Mouse (Mus musculus) liver, adult 2 months (tissue): ENCODE data around the gene Qtrt2. TPM values are rescaled to one million over a fixed set of nuclear protein-coding genes. Genes with fewer than 3 reads are reported as not detected.

Experiments used
- DNase-seq: peaks from one replicate; pipeline ENCODE4 v3.0.0-alpha.2; 2011; ENCODE audit warnings: low read depth, low spot score; ENCODE audit errors: extremely low read depth
- H3K27ac ChIP-seq: fragments of 200-500 bp; replicated peaks from 2 replicates; pipeline ENCODE4 v1.5.1; 2012; ENCODE audit warnings: low read depth, mild to moderate bottlenecking, control low read depth, inconsistent platforms, low read length; ENCODE audit not compliant: insufficient read depth
- H3K27me3 ChIP-seq: fragments of 200-500 bp; 2 replicates; pipeline ENCODE4 v1.6.1; 2012; ENCODE audit warnings: mild to moderate bottlenecking, moderate library complexity, low read length, inconsistent platforms; ENCODE audit not compliant: control insufficient read depth, insufficient read depth
- H3K36me3 ChIP-seq: fragments of 200-500 bp; 2 replicates; pipeline ENCODE4 v1.6.1; 2012; ENCODE audit warnings: low read length, inconsistent platforms; ENCODE audit not compliant: control insufficient read depth, insufficient read depth
- H3K4me1 ChIP-seq: fragments of 200-500 bp; 2 replicates; pipeline ENCODE4 v1.6.1; 2011; ENCODE audit warnings: low read length; ENCODE audit not compliant: control insufficient read depth, insufficient read depth
- H3K4me3 ChIP-seq: fragments of 200-500 bp; 2 replicates; pipeline ENCODE4 v1.5.1; 2011; ENCODE audit warnings: low read depth, mild to moderate bottlenecking, control low read depth, low read length, moderate library complexity; ENCODE audit not compliant: insufficient read depth
- H3K79me2 ChIP-seq: fragments of 200-500 bp; 2 replicates; pipeline ENCODE4 v1.6.1; 2012; ENCODE audit warnings: inconsistent platforms, mild to moderate bottlenecking, low read length, moderate library complexity; ENCODE audit not compliant: control insufficient read depth, insufficient read depth
- H3K9ac ChIP-seq: fragments of 200-500 bp; 2 replicates; pipeline ENCODE4 v1.6.1; 2012; ENCODE audit warnings: low read depth, mild to moderate bottlenecking, control low read depth, inconsistent platforms, low read length
- CTCF ChIP-seq: fragments of 200-500 bp; IDR thresholded peaks from 2 replicates; pipeline ENCODE4 v1.5.1; 2011; ENCODE audit warnings: low read depth, low read length, control low read depth
- POLR2A ChIP-seq: fragments of 200-500 bp; IDR thresholded peaks from 2 replicates; pipeline ENCODE4 v1.6.1; 2011; ENCODE audit warnings: low read length, control low read depth; ENCODE audit not compliant: insufficient read depth; ENCODE audit errors: extremely low read depth
- WGBS: fragments of 180-500 bp; shearing (Covaris S2); methylation state at CpG from one replicate; pipeline ENCODE4 v1.1.7; 2018; 5-methylcytosine and 5-hydroxymethylcytosine counted together
- polyA plus RNA-seq: library from polyadenylated mRNA; depleted of rRNA; stranded (reverse); fragments of >200 nt; gene quantifications from 2 replicates; pipeline ENCODE4 v1.2.3, GENCODE M21; 2012
- total RNA-seq: library from RNA; depleted of rRNA; stranded (reverse); fragments of >200 nt; gene quantifications from 2 replicates; pipeline ENCODE4 v1.2.3, GENCODE M21; 2014

Gene Qtrt2
- total and polyA plus RNA-seq, 2 experiments = 7.8 to 9.0 TPM

- H3K9ac ChIP-seq = no peak overlapping the region
- no peak overlapping the region for H3K27ac ChIP-seq
- H3K4me1 ChIP-seq = no peaks in the 10 kb centered on the region
- no peaks in the 10 kb centered on the region for H3K79me2 ChIP-seq
- 90% methylated on average over 4 of the region's 4 CpGs for WGBS
- peak; percentile 31 for DNase-seq
- no peaks in the 10 kb centered on the region for H3K27me3 ChIP-seq
- H3K36me3 ChIP-seq = peaks cover 12% of the 10 kb centered on the region
- no peak overlapping the region for H3K4me3 ChIP-seq
- no peak for TF ChIP-seq POLR2A
- no peak for TF ChIP-seq CTCF
These were observed 25.0 kb upstream of the Qtrt2 start for GRCm38 (mm10) chr16:43951591-43951990.

GRCm38 (mm10) chr16:43945869-43946268 is 19.3 kb upstream of the Qtrt2 start:
- no peak for DNase-seq
- Histone ChIP-seq H3K36me3 (peaks cover 18% of the 10 kb centered on the region), H3K9ac (no peak overlapping the region), H3K4me3 (no peak overlapping the region), H3K79me2 (no peaks in the 10 kb centered on the region), H3K27ac (no peak overlapping the region), H3K27me3 (no peaks in the 10 kb centered on the region), H3K4me1 (no peaks in the 10 kb centered on the region)
- TF ChIP-seq CTCF (no peak), POLR2A (no peak)
- WGBS = 78% methylated on average over 3 of the region's 3 CpGs

GRCm38 (mm10) chr16:43945351-43945750 is 18.7 kb upstream of the Qtrt2 start:
- H3K79me2 ChIP-seq = no peaks in the 10 kb centered on the region
- TF ChIP-seq POLR2A (no peak), CTCF (no peak)
- no peak for DNase-seq
- H3K9ac ChIP-seq = no peak overlapping the region
- H3K4me3 ChIP-seq = no peak overlapping the region
- no peaks in the 10 kb centered on the region for H3K27me3 ChIP-seq
- H3K4me1 ChIP-seq = no peaks in the 10 kb centered on the region
- WGBS = 75% methylated on average over 3 of the region's 3 CpGs
- H3K27ac ChIP-seq = no peak overlapping the region
- peaks cover 16% of the 10 kb centered on the region for H3K36me3 ChIP-seq

GRCm38 (mm10) chr16:43940846-43941245 is 14.2 kb upstream of the Qtrt2 start:
- Histone ChIP-seq H3K4me3 (no peak overlapping the region), H3K27ac (no peak overlapping the region), H3K9ac (no peak overlapping the region), H3K27me3 (no peaks in the 10 kb centered on the region), H3K79me2 (no peaks in the 10 kb centered on the region), H3K4me1 (no peaks in the 10 kb centered on the region), H3K36me3 (peaks cover 16% of the 10 kb centered on the region)
- DNase-seq = no peak
- 96% methylated on average over 4 of the region's 4 CpGs for WGBS
- TF ChIP-seq CTCF (no peak), POLR2A (no peak)

GRCm38 (mm10) chr16:43935892-43936291 is 9.3 kb upstream of the Qtrt2 start:
- WGBS = 80% methylated on average over 3 of the region's 3 CpGs
- no peak for TF ChIP-seq CTCF
- no peak for TF ChIP-seq POLR2A
- no peak for DNase-seq

GRCm38 (mm10) chr16:43935367-43935766 is 8.8 kb upstream of the Qtrt2 start:
- H3K4me3 ChIP-seq = no peak overlapping the region
- H3K9ac ChIP-seq = no peak overlapping the region
- H3K36me3 ChIP-seq = peaks cover 9% of the 10 kb centered on the region; the same call in 1 of the 2 replicates
- TF ChIP-seq POLR2A = no peak
- TF ChIP-seq CTCF = no peak
- peak; percentile 6 for DNase-seq
- WGBS = 63% methylated on average over 3 of the region's 3 CpGs
- no peaks in the 10 kb centered on the region for H3K27me3 ChIP-seq
- no peaks in the 10 kb centered on the region for H3K79me2 ChIP-seq
- H3K4me1 ChIP-seq = no peaks in the 10 kb centered on the region
- H3K27ac ChIP-seq = no peak overlapping the region

More at GRCm38 (mm10) chr16:43935892-43936291, 9.3 kb upstream of the Qtrt2 start:
- no peak overlapping the region for H3K27ac ChIP-seq
- H3K4me1 ChIP-seq = no peaks in the 10 kb centered on the region
- H3K79me2 ChIP-seq = no peaks in the 10 kb centered on the region
- no peak overlapping the region for H3K9ac ChIP-seq
- no peak overlapping the region for H3K4me3 ChIP-seq
- peaks cover 10% of the 10 kb centered on the region for H3K36me3 ChIP-seq
- H3K27me3 ChIP-seq = no peaks in the 10 kb centered on the region
